Mouse (Mus musculus) bone marrow macrophage, adult 2 months (primary cell): ENCODE data around the gene Ins2.

Experiments used
- CTCF ChIP-seq: IDR thresholded peaks from 2 replicates; pipeline ENCODE4 v1.5.1; 2012; ENCODE audit warnings: low read depth, mild to moderate bottlenecking, low read length, moderate library complexity
- POLR2A ChIP-seq: IDR thresholded peaks from 2 replicates; pipeline ENCODE4 v1.6.1; 2012; ENCODE audit warnings: mild to moderate bottlenecking, low read depth, low read length, borderline replicate concordance

DNA sequence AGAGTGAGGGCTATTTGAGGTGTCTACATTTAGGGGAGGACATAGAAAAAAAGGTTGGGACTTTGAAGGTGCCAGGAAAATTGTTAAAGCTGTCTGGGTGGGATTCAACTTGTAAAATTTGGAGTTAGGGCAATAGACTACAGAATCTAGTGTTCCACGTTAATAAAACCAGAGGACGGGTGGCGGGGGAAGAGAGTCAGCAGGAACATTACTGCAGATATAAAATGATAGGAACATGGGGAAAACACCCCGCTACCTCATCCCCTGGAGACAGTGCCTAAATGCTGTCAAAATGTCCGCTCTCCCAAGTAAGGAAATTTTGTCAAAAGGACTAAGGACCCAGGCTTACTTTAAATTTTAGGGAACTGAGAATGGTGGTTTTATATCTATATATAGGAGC lies 80.0 kb downstream of the Ins2 start:
- TF ChIP-seq CTCF (no peak), POLR2A (no peak)
